Mouse (Mus musculus) stomach, postnatal 0 days (tissue): Measurements from ENCODE around the gene Zfp366. TPM values are rescaled to one million over a fixed set of nuclear protein-coding genes. Genes with fewer than 3 reads are reported as not detected.

Experiments
- ATAC-seq: fragments of 200-750 bp; cut with Nextera tagmentation; 2 replicates; pipeline ENCODE4 v1.8.0; 2017; ENCODE audit not compliant: low FRiP score, low TSS enrichment
- DNase-seq: peaks from one replicate; pipeline ENCODE4 v3.0.0-alpha.2; 2016; ENCODE audit warnings: low spot score
- H3K27ac ChIP-seq: fragments of 300-500 bp; sonication (generic); replicated peaks from 2 replicates; pipeline ENCODE4 v1.5.1; 2014; ENCODE audit warnings: mild to moderate bottlenecking, control low read depth
- H3K27me3 ChIP-seq: fragments of 300-500 bp; sonication (generic); 2 replicates; pipeline ENCODE4 v1.6.1; 2014; ENCODE audit warnings: low read length; ENCODE audit not compliant: control insufficient read depth, insufficient read depth
- H3K36me3 ChIP-seq: fragments of 300-500 bp; sonication (generic); 2 replicates; pipeline ENCODE4 v1.6.1; 2014; ENCODE audit warnings: low read length, mixed read lengths; ENCODE audit not compliant: control insufficient read depth, insufficient read depth
- H3K4me1 ChIP-seq: fragments of 300-500 bp; sonication (generic); replicated peaks from 2 replicates; pipeline ENCODE4 v1.6.1; 2014; ENCODE audit warnings: antibody characterized with exemption; ENCODE audit not compliant: control insufficient read depth, insufficient read depth
- H3K4me2 ChIP-seq: fragments of 300-500 bp; sonication (generic); replicated peaks from 2 replicates; pipeline ENCODE4 v1.6.1; 2014; ENCODE audit warnings: low read depth, mild to moderate bottlenecking, control low read depth, moderate library complexity
- H3K4me3 ChIP-seq: fragments of 300-500 bp; sonication (generic); 2 replicates; pipeline ENCODE4 v1.5.1; 2014; ENCODE audit warnings: low read depth, low read length, control low read depth
- H3K9ac ChIP-seq: fragments of 300-500 bp; sonication (generic); 2 replicates; pipeline ENCODE4 v1.6.1; 2014; ENCODE audit warnings: mild to moderate bottlenecking, low read length, control low read depth, mixed read lengths
- H3K9me3 ChIP-seq: fragments of 300-500 bp; sonication (generic); 2 replicates; pipeline ENCODE4 v1.6.1; 2016; ENCODE audit warnings: low read length; ENCODE audit not compliant: control insufficient read depth
- CTCF ChIP-seq: IDR thresholded peaks from 2 replicates; pipeline ENCODE4 v1.5.1; 2016; ENCODE audit warnings: antibody characterized with exemption, low read depth, mild to moderate bottlenecking, moderate library complexity
- EP300 ChIP-seq: optimal IDR thresholded peaks from 2 replicates; pipeline ENCODE3; 2016; ENCODE audit warnings: antibody characterized with exemption
- WGBS: fragments of 180-500 bp; shearing (Covaris S2); extraction: QIAGEN DNeasy Blood & Tissue Kit; methylation state at CpG from one replicate; pipeline ENCODE4 v1.1.7; 2014; 5-methylcytosine and 5-hydroxymethylcytosine counted together
- polyA plus RNA-seq: library from polyadenylated mRNA; unstranded; fragments of >200 nt; fragmentation: Nextera tagmentation; extraction: Ambion mirVana; gene quantifications from 2 replicates; pipeline ENCODE4 v1.2.1, GENCODE M21; 2015

Gene Zfp366
- polyA plus RNA-seq, 1 experiment from 2014 or later: 0.25 TPM

- no peak for TF ChIP-seq CTCF
- no peak for TF ChIP-seq EP300
- ATAC-seq: no peak
- H3K36me3 ChIP-seq: no peaks in the 10 kb centered on the region
- H3K4me2 ChIP-seq: no peak overlapping the region
- WGBS: 92% methylated on average over 3 of the region's 3 CpGs
- H3K9ac ChIP-seq: no peak overlapping the region
- no peak overlapping the region for H3K4me3 ChIP-seq
- no peak overlapping the region for H3K27ac ChIP-seq
- H3K4me1 ChIP-seq: no peaks in the 10 kb centered on the region
- no peaks in the 10 kb centered on the region for H3K27me3 ChIP-seq
- H3K9me3 ChIP-seq: no peaks in the 10 kb centered on the region
- no peak for DNase-seq
Observed at GRCm38 (mm10) chr13:99272046-99272445, 87.4 kb downstream of the Zfp366 start.

- H3K27ac ChIP-seq: no peak overlapping the region
- H3K27me3 ChIP-seq: no peaks in the 10 kb centered on the region
- DNase-seq: no peak
- TF ChIP-seq CTCF: no peak
- no peak for TF ChIP-seq EP300
- H3K4me1 ChIP-seq: no peaks in the 10 kb centered on the region
- WGBS: 97% methylated on average over 3 of the region's 3 CpGs
- no peaks in the 10 kb centered on the region for H3K36me3 ChIP-seq
- H3K9ac ChIP-seq: no peak overlapping the region
- no peak overlapping the region for H3K4me3 ChIP-seq
- no peak for ATAC-seq
- H3K4me2 ChIP-seq: no peak overlapping the region
- H3K9me3 ChIP-seq: no peaks in the 10 kb centered on the region
Observed at GRCm38 (mm10) chr13:99277521-99277920, 92.9 kb downstream of the Zfp366 start.

- DNase-seq (no peak), ATAC-seq (no peak)
- WGBS: 74% methylated on average over 6 of the region's 6 CpGs
- TF ChIP-seq EP300: no peak
- no peak for TF ChIP-seq CTCF
- Histone ChIP-seq H3K4me1 (no peaks in the 10 kb centered on the region), H3K4me2 (no peak overlapping the region), H3K27ac (no peak overlapping the region), H3K36me3 (no peaks in the 10 kb centered on the region), H3K27me3 (no peaks in the 10 kb centered on the region), H3K9me3 (no peaks in the 10 kb centered on the region), H3K9ac (no peak overlapping the region), H3K4me3 (no peak overlapping the region)
Observed at GRCm38 (mm10) chr13:99278511-99278910, 93.9 kb downstream of the Zfp366 start.

- ATAC-seq (no peak), DNase-seq (no peak)
- no peak overlapping the region for H3K9ac ChIP-seq
- no peak overlapping the region for H3K4me3 ChIP-seq
- H3K9me3 ChIP-seq: no peaks in the 10 kb centered on the region
- no peaks in the 10 kb centered on the region for H3K36me3 ChIP-seq
- no peaks in the 10 kb centered on the region for H3K4me1 ChIP-seq
- H3K4me2 ChIP-seq: no peak overlapping the region
- no peak for TF ChIP-seq EP300
- TF ChIP-seq CTCF: no peak
- H3K27me3 ChIP-seq: no peaks in the 10 kb centered on the region
- WGBS: 66% methylated on average over 10 of the region's 10 CpGs
- no peak overlapping the region for H3K27ac ChIP-seq
Observed at GRCm38 (mm10) chr13:99279351-99279750, 94.7 kb downstream of the Zfp366 start.

- H3K4me2 ChIP-seq: no peak overlapping the region
- H3K27me3 ChIP-seq: no peaks in the 10 kb centered on the region
- H3K27ac ChIP-seq: no peak overlapping the region
- H3K4me1 ChIP-seq: no peaks in the 10 kb centered on the region
- H3K36me3 ChIP-seq: no peaks in the 10 kb centered on the region
- no peak overlapping the region for H3K9ac ChIP-seq
- no peak for DNase-seq
- H3K4me3 ChIP-seq: no peak overlapping the region
- 52% methylated on average over 6 of the region's 6 CpGs for WGBS
- H3K9me3 ChIP-seq: no peaks in the 10 kb centered on the region
- TF ChIP-seq CTCF (no peak), EP300 (no peak)
- ATAC-seq: no peak
Observed at GRCm38 (mm10) chr13:99282961-99283360, 98.3 kb downstream of the Zfp366 start.

- no peak for ATAC-seq
- H3K27ac ChIP-seq: no peak overlapping the region
Observed at GRCm38 (mm10) chr13:99283916-99284315, 99.3 kb downstream of the Zfp366 start.

More at GRCm38 (mm10) chr13:99283916-99284315, 99.3 kb downstream of the Zfp366 start:
- Histone ChIP-seq H3K4me1 (no peaks in the 10 kb centered on the region), H3K9ac (no peak overlapping the region), H3K4me3 (no peak overlapping the region), H3K36me3 (no peaks in the 10 kb centered on the region), H3K9me3 (no peaks in the 10 kb centered on the region), H3K27me3 (no peaks in the 10 kb centered on the region), H3K4me2 (no peak overlapping the region)
- TF ChIP-seq EP300 (no peak), CTCF (no peak)
- no peak for DNase-seq
- WGBS: 89% methylated on average over 12 of the region's 12 CpGs
